Mouse (Mus musculus): ENCODE data around the gene Lpar4. TPM values are rescaled to one million over a fixed set of nuclear protein-coding genes. Genes with fewer than 3 reads are reported as not detected.

Lpar4 gene
- not detected for polyA plus RNA-seq (2017; shearing (Covaris generic))

GRCm38 (mm10) chrX:106920175-106920827, at the start of gene Lpar4:
TSS of gene Lpar4 (plus strand) at chrX:106920625.

Other genes with a start within 250 kb of the Lpar4 start
- not detected for gene Rtl3, start 80.0 kb upstream of the Lpar4 start, polyA plus RNA-seq (2017; shearing (Covaris generic))
- 75.4 TPM for gene P2ry10, start 167.9 kb downstream of the Lpar4 start, polyA plus RNA-seq (2017; shearing (Covaris generic))
- gene P2ry10b, start 228.3 kb downstream of the Lpar4 start, polyA plus RNA-seq (2017; shearing (Covaris generic)), result 5.8 TPM